Mouse (Mus musculus): ENCODE measurements at regions not wholly inside any gene's neighbourhood (a gene's known extent, or its start where the extent isn't known, plus 50 kb on each side); places are given as distances from the start of the nearest gene placed in this dataset.
"Not testable (repeated sequence)": the region's sequence is repeated elsewhere in the genome, so short reads cannot be mapped to it uniquely, and the experiment has no call there.

DNA sequence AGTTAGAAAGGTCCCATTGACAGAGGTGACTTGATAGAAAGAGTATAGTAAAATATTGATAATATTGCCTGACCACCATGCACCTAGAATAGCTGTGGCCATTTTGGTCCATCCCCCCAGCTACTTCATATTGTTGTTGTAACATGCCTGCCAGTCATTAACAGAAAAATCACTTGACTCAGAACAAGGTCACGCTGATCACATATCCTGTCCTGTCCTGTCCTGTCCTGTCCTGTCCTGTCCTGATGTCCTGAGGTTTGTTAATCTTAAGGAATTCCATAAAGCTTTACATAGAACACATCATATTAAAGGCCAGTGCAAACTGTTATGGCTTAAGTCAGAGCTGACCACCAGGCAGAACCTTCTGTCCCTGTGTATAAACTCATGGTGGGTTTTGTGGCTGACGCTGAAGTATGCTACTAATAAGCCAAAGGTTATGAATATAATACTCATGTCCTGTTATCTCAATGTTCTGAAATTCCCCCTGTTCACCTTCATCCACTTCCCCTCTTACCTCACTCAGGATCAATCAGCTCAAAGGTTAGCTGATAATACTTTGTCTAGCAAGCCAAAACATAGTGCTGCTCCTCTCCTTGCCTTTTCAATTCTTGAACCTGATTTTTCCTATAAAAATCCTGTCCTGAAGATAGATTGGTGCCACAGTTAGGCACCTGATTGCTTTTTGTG, 173.7 kb downstream of the Alg10b start:
- DNase-seq (ENCODE audit: low spot score): no peak

DNA sequence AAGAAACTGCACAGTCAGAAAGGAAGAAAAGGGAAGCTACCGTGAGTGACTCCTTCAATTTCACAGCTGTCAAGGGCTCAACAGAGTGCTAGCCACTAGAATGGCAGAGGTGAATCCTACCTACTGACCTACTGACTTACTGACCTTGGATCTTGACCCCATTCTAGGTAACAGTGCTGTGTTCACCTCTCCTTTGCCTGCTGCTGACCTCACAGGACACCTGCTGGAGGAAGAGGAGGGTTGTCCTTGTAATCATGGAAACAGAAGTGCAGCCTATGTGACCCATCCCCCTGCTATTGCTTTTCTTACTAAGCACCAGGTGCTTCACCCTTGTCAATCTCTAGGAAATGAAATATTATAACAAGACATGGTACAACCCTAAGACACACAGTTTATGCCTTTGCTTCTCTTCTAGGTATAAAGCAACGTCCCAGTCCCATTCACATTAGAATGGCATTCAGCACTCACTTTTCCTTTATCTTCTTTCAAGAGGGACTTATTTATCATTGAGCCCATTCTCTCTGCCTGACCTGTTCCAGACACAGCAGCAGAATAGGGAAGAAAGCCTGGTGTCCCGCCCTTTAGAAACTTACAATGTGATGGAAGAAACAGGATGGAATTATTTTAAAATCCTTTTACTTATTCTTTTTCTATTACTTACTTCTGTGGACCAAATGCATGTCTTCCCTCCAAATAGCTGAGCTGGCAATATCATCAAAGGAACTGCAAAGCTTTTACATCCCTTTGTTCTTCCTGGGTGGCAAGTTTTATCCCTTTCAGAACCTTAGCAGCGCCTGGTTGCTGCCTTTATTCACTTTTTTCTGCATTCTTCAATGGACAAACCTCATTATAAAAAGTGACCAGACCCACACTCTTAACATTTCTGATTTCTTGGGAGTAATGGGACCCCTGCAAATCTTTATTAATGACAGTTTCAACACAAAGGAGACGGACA, 176.5 kb downstream of the Alg10b start:
- DNase-seq (ENCODE audit: low spot score): no peak

DNA sequence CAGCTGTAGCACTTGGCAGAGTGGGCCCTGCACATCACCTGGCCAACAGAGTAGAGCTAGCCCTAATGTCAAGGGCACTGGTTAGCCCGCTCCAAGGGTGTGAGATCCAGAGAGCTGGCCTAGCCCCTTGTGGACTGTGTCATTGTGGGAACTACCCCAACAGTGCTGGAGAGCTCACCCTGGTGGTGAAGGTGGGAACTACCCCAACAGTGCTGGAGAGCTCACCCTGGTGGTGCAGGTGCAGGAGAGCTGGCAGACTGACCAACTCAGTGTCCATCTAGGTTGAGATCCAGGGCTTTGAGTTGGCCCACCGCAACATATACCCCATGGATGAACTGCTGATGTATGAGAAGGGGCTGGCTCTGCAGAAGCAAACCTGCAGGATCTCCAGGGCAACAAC, 196.7 kb downstream of the Alg10b start:
- peak; percentile 47 for DNase-seq (ENCODE audit: low spot score)

DNA sequence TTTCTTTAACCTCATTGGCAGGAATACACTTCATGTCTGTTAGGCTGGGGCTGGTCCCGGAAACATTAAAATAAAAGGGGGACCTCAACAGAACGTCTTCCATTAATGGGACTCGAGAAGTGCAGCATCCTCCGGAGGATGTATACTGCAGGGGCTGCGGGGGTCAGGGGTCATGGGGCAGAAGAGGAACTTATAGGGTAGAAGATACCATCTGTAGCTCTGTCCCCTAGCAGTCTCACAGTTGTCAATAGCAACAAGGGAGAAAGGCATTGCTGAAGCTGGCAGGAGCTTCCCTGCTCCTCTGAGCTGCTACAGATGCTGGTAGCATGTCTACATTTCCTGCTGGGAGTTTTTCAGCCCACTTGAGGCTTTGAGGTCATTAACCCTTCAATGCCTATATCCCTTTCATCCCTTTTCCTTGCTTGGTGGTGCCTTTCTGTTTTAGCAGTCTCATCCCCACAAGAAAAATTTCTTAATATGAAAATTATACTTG, 198.1 kb downstream of the Alg10b start:
- DNase-seq (ENCODE audit: low spot score): no peak

DNA sequence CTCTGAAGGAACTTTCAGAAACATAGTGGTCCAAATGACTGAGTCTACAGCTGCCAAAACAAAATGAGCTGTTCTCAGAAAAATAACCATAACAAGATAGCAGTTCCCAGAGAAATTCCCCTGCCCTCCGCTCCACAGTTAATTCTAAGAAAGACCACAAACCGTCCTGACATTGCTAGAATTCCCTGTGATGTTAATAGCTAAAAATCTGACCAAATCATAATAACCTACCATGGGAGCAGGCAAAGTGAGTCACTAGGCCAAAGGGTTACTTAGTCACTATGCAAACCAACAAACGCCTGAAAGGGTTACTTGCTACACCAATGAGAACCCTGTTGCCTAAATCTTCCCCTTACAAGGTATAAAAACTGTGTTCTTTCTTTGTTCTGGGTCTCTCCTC, 206.9 kb downstream of the Alg10b start:
- not testable (repeated sequence) for DNase-seq (ENCODE audit: low spot score)

DNA sequence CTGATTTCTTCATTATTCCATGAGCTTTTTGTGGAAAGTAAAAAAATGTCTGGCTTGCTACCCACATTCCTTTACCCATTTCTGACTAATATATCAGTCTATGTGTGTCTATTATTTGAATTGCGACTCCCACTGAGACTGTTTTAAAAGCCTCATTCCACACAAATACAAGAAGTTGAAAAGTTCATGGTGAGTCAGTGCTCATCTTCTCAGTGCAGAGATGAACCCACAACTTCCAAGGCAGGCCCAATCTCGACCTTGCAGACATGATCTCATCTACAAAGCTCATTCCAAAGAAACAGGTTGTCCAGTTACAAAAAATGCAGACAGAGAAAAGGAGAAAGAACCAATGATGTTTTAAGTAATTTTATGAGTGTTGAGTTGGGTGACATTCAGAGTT, 208.0 kb downstream of the Alg10b start:
- DNase-seq (ENCODE audit: low spot score): no peak

DNA sequence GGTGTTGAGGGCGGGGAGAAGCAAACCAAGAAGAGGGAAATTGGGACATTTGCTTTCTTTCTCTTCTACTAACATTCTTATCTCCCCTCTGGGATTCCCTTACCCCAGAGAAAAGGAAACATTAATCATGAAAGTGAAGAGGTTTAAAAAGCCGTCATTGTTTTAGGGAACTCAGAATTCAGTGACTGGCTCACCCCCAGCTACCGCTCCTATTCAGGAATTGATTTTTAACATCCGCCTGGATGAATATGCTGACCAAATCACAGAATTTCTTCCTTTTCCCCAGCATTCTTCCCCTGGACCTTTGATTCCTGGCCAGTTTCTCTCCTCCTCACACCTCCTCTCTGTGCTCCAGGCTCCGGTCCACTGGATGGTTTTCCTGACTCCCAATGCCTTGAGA, 211.2 kb downstream of the Alg10b start:
- DNase-seq (ENCODE audit: low spot score): no peak
